Mouse (Mus musculus) small intestine, adult 2 months (tissue): ENCODE measurements around the gene Taf1b.

Experiments
- CTCF ChIP-seq: fragments of 200-500 bp; IDR thresholded peaks from 2 replicates; pipeline ENCODE4 v1.5.1; 2012; ENCODE audit warnings: low read depth, mild to moderate bottlenecking, control low read depth, inconsistent platforms, low read length, moderate library complexity, mixed read lengths; ENCODE audit not compliant: insufficient replicate concordance, insufficient read length; ENCODE audit errors: extremely low read depth
- POLR2A ChIP-seq: fragments of 200-500 bp; IDR thresholded peaks from 2 replicates; pipeline ENCODE4 v1.6.1; 2012; ENCODE audit warnings: low read depth, mild to moderate bottlenecking, control low read depth, inconsistent platforms, low read length, moderate library complexity

DNA sequence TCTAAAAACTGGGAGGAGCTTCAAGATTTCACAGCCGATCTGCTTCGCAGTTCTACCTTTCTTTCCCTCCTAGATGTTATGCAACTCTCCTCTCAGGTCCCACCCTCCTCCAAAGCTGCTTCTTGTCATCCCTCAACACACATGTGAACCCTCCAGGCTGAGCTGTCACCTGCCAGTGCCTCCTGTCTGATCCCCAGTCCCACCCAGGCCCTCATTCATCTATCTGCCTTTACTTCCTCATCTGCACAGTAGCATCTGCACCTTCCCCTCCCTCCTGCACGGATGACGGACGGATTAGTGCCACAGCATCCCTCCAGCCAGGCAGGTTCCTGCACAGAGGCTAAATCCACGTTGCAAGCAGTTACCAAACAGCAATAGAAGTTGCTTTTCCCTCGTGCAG lies 88.0 kb downstream of the Taf1b start:
- TF ChIP-seq CTCF: no peak
- TF ChIP-seq POLR2A: no peak
